Mouse (Mus musculus): ENCODE measurements around the gene Hnrnpl.

The Hnrnpl gene

GRCm38 (mm10) chr7:28790066-28790806, 18.1 kb upstream of the Hnrnpl start:
- DNase-seq (ENCODE audit: low read depth, low spot score), result no peak

- DNase-seq (ENCODE audit: low read depth, low spot score), result peak; percentile 36
Observed at GRCm38 (mm10) chr7:28791706-28792105, 16.6 kb upstream of the Hnrnpl start.

GRCm38 (mm10) chr7:28792391-28793185, 15.8 kb upstream of the Hnrnpl start:
- DNase-seq (ENCODE audit: low read depth, low spot score), result no peak

GRCm38 (mm10) chr7:28793834-28794233, 14.5 kb upstream of the Hnrnpl start:
- DNase-seq (ENCODE audit: low read depth, low spot score), result peak; percentile 33

- no peak for DNase-seq (ENCODE audit: low read depth, low spot score)
Observed at GRCm38 (mm10) chr7:28794496-28794895, 13.8 kb upstream of the Hnrnpl start.

GRCm38 (mm10) chr7:28795832-28796231, 12.5 kb upstream of the Hnrnpl start:
- DNase-seq (ENCODE audit: low read depth, low spot score), result no peak

GRCm38 (mm10) chr7:28796562-28796975, 11.8 kb upstream of the Hnrnpl start:
- no peak for DNase-seq (ENCODE audit: low read depth, low spot score)

GRCm38 (mm10) chr7:28799994-28800393, 8.3 kb upstream of the Hnrnpl start:
- no peak for DNase-seq (ENCODE audit: low read depth, low spot score)

GRCm38 (mm10) chr7:28801451-28801850, 6.9 kb upstream of the Hnrnpl start:
- peak; percentile 80 for DNase-seq (ENCODE audit: low read depth, low spot score)

GRCm38 (mm10) chr7:28801901-28802670, 6.3 kb upstream of the Hnrnpl start:
- peak; percentile 90 for DNase-seq (ENCODE audit: low read depth, low spot score)

- no peak for DNase-seq (ENCODE audit: low read depth, low spot score)
Observed at GRCm38 (mm10) chr7:28802846-28803588, 5.3 kb upstream of the Hnrnpl start.

GRCm38 (mm10) chr7:28803756-28804155, 4.6 kb upstream of the Hnrnpl start:
- DNase-seq (ENCODE audit: low read depth, low spot score), result no peak

GRCm38 (mm10) chr7:28806869-28807268, 1.5 kb upstream of the Hnrnpl start:
- no peak for DNase-seq (ENCODE audit: low read depth, low spot score)

GRCm38 (mm10) chr7:28807641-28808220, 610 bp upstream of the Hnrnpl start:
- no peak for DNase-seq (ENCODE audit: low read depth, low spot score)

GRCm38 (mm10) chr7:28808957-28809393, 634 bp downstream of the Hnrnpl start:
- DNase-seq (ENCODE audit: low read depth, low spot score), result peak; percentile 80

- peak; percentile 71 for DNase-seq (ENCODE audit: low read depth, low spot score)
Observed at GRCm38 (mm10) chr7:28809401-28810089, 1.2 kb downstream of the Hnrnpl start.

GRCm38 (mm10) chr7:28810107-28811066, 2.0 kb downstream of the Hnrnpl start:
- DNase-seq (ENCODE audit: low read depth, low spot score), result peak; percentile 99

GRCm38 (mm10) chr7:28811228-28811627, 2.9 kb downstream of the Hnrnpl start:
- peak; percentile 89 for DNase-seq (ENCODE audit: low read depth, low spot score)

- no peak for DNase-seq (ENCODE audit: low read depth, low spot score)
Observed at GRCm38 (mm10) chr7:28811640-28812275, 3.4 kb downstream of the Hnrnpl start.
